Mouse (Mus musculus): ENCODE data around the gene Prl8a1. TPM values are rescaled to one million over a fixed set of nuclear protein-coding genes. Genes with fewer than 3 reads are reported as not detected.

Prl8a1 gene
- not detected for total RNA-seq (2021)

GRCm38 (mm10) chr13:27582071-27582470 is at the start of gene Prl8a1:
TSS of gene Prl8a1 (minus strand) at chr13:27582171.
- no peak for DNase-seq

GRCm38 (mm10) chr13:27610482-27610881 is 28.5 kb upstream of the Prl8a1 start, which contains the start of gene Prl7b1:
TSS of gene Prl7b1 (minus strand) at chr13:27610582.
- DNase-seq = no peak

GRCm38 (mm10) chr13:27564506-27564905 is 17.5 kb downstream of the Prl8a1 start, which contains the start of gene Prl8a9:
TSS of gene Prl8a9 (minus strand) at chr13:27564606.
- no peak for DNase-seq

GRCm38 (mm10) chr13:27553336-27553735 is 28.6 kb downstream of the Prl8a1 start:
- DNase-seq = no peak

Other genes with a start within 250 kb of the Prl8a1 start
- gene Prl8a2, start 236.5 kb downstream of the Prl8a1 start, total RNA-seq (2021) = not detected
- not detected for gene Prl2b1, start 191.3 kb downstream of the Prl8a1 start, total RNA-seq (2021)
- not detected for gene Prl8a6, start 143.5 kb downstream of the Prl8a1 start, total RNA-seq (2021)
- gene Prl8a8, start 69.0 kb downstream of the Prl8a1 start, total RNA-seq (2021) = not detected
- gene Prl8a9, start 17.6 kb downstream of the Prl8a1 start, total RNA-seq (2021) = not detected
- not detected for gene Prl7b1, start 28.4 kb upstream of the Prl8a1 start, total RNA-seq (2021)
- not detected for gene Prl7a1, start 60.3 kb upstream of the Prl8a1 start, total RNA-seq (2021)
- gene Prl7a2, start 85.9 kb upstream of the Prl8a1 start, total RNA-seq (2021) = not detected
- gene Prl7d1, start 134.6 kb upstream of the Prl8a1 start, total RNA-seq (2021) = not detected
- gene Prl7c1, start 198.6 kb upstream of the Prl8a1 start, total RNA-seq (2021) = not detected
- not detected for gene Prl2a1, start 219.5 kb upstream of the Prl8a1 start, total RNA-seq (2021)

Measured in heart, postnatal 4 days (tissue).